Mouse (Mus musculus): ENCODE results near the gene Slc25a33.
"Not testable (repeated sequence)": the region's sequence is repeated elsewhere in the genome, so short reads cannot be mapped to it uniquely, and the experiment has no call there.

DNA sequence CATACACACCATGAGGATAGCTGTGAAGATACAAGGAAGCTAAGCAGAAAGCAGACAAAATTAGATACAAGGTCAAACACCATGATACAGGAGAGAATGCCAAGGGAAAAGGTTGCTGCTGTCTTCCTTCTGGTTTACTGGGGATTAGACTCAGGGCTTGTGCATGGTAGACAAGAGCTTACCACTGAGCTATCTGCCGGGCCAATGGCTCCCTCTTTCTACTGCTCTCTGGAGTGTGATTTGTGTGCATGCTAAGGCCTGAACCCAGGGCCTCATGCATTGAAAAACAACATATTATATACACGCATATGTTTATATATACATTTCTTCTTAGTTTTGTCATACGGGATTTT is 24.4 kb downstream of the Slc25a33 start:
- TF ChIP-seq CTCF, POLR2A (IDR thresholded peaks at IDR 0.05; ENCODE audit: insufficient read depth, low read depth, low read length): not testable (repeated sequence)
